Mouse (Mus musculus) heart, embryonic 14.5 days (tissue): ENCODE results near the gene Omt2b. TPM values are rescaled to one million over a fixed set of nuclear protein-coding genes. Genes with fewer than 3 reads are reported as not detected.
A peak's percentile ranks its signal among the peaks of the same experiment; 100 is the strongest.

ENCODE experiments used
- ATAC-seq: fragments of 200-750 bp; cut with Nextera tagmentation; 2 replicates; pipeline ENCODE4 v1.8.0; 2017; ENCODE audit warnings: low read depth, moderate TSS enrichment; ENCODE audit not compliant: insufficient number of reproducible peaks, insufficient read depth, low FRiP score
- H3K27ac ChIP-seq, 2 experiments: fragments of 200-500 bp in 1 of 2; fragments of 300-500 bp in 1 of 2; sonication (generic) in 1 of 2; replicated peaks in 1 of 2; 2 replicates each; pipeline ENCODE4 v1.5.1; 2012 to 2014; ENCODE audit warnings: low read depth in 2 of 2, low read length in 2 of 2, control low read depth in 1 of 2, mild to moderate bottlenecking in 1 of 2, mixed read lengths in 1 of 2; ENCODE audit not compliant: control insufficient read depth in 1 of 2, insufficient read depth in 1 of 2
- H3K27me3 ChIP-seq: fragments of 300-500 bp; sonication (generic); 2 replicates; pipeline ENCODE4 v1.6.1; 2014; ENCODE audit warnings: mild to moderate bottlenecking, low read length, control low read depth; ENCODE audit not compliant: control insufficient read depth, insufficient read depth
- H3K36me3 ChIP-seq: fragments of 300-500 bp; sonication (generic); 2 replicates; pipeline ENCODE4 v1.6.1; 2014; ENCODE audit warnings: mild to moderate bottlenecking, control low read depth, low read length, mixed read lengths; ENCODE audit not compliant: control insufficient read depth, insufficient read depth
- H3K4me1 ChIP-seq, 2 experiments: fragments of 200-500 bp in 1 of 2; fragments of 300-500 bp in 1 of 2; sonication (generic) in 1 of 2; 2 replicates each; pipeline ENCODE4 v1.6.1; 2012 to 2014; ENCODE audit warnings: low read length in 2 of 2, control low read depth in 1 of 2, mixed read lengths in 1 of 2; ENCODE audit not compliant: control insufficient read depth in 2 of 2, insufficient read depth in 2 of 2
- H3K4me2 ChIP-seq: fragments of 300-500 bp; sonication (generic); 2 replicates; pipeline ENCODE4 v1.6.1; 2014; ENCODE audit warnings: mild to moderate bottlenecking, low read length
- H3K4me3 ChIP-seq, 2 experiments: fragments of 200-500 bp in 1 of 2; fragments of 300-500 bp in 1 of 2; sonication (generic) in 1 of 2; 2 replicates each; pipeline ENCODE4 v1.5.1; 2012 to 2014; ENCODE audit warnings: low read length in 2 of 2, mild to moderate bottlenecking in 2 of 2, control low read depth in 1 of 2, low read depth in 1 of 2, moderate library complexity in 1 of 2; ENCODE audit not compliant: control insufficient read depth in 1 of 2, insufficient read depth in 1 of 2
- H3K9ac ChIP-seq: fragments of 300-500 bp; sonication (generic); 2 replicates; pipeline ENCODE4 v1.6.1; 2014; ENCODE audit warnings: mild to moderate bottlenecking, low read length
- H3K9me3 ChIP-seq: fragments of 300-500 bp; sonication (generic); 2 replicates; pipeline ENCODE4 v1.6.1; 2016; ENCODE audit warnings: low read length, control low read depth; ENCODE audit not compliant: control insufficient read depth
- WGBS: fragments of 180-500 bp; shearing (Covaris S2); extraction: QIAGEN DNeasy Blood & Tissue Kit; methylation state at CpG from one replicate; pipeline ENCODE4 v1.1.7; 2014; 5-methylcytosine and 5-hydroxymethylcytosine counted together
- polyA plus RNA-seq: library from polyadenylated mRNA; unstranded; fragments of >200 nt; fragmentation: Nextera tagmentation; extraction: Ambion mirVana; gene quantifications from 2 replicates; pipeline ENCODE4 v1.2.1, GENCODE M21; 2014

The Omt2b gene
- polyA plus RNA-seq, 1 experiment from 2014 or later = not detected

DNA sequence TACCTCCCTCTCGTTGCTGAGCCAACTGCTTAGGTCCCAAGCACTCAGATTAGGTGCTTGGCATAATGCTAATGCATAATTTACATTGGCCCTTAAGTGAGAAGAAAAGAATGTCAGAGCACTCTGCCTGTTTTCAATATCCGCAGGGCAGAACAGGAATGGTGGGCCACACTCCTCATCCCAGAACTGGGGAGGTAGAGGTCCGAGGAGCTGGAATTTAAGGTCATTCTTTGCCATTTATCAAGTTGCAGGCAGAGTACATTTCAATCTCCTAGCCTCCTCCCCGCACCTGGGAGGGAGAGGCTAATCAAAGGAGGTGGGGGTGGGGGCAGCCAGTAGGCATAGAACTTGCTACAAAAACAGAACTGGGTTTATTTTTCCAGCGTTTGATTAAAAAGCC, 47.0 kb downstream of the Omt2b start:
- WGBS = 55% methylated on average over 5 of the region's 5 CpGs
- Histone ChIP-seq H3K9ac (no peak overlapping the region), H3K4me3 (no peak overlapping the region), H3K36me3 (no peaks in the 10 kb centered on the region), H3K9me3 (no peaks in the 10 kb centered on the region), H3K27ac (no peak overlapping the region), H3K27me3 (no peaks in the 10 kb centered on the region), H3K4me1 (peaks cover 7 to 9% of the 10 kb centered on the region in 2 experiments; a peak in 2 of 4 replicates), H3K4me2 (no peak overlapping the region)
- no peak for ATAC-seq

DNA sequence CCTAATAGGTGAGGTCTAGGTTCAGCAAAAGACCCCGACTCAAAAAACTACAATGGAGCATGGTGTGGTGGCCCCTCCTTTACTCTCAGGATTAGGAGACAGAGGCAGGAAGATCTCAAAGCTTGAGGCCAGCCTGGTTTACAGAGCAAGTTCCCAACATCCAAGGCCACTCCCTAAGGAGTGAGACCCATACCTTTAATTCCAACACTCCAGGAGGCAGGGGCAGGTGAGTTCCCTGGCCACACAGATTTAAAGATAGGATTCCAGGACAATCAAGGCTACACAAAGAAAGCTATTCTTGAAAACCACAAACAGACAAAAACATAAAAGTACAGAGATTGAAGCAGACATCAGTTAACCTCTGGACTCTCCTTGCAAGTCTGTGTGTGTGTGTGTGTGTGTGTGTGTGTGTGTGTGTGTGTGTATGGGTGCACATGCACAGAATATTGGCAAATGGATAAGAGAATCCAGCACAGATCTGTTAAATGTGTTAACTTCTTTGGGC, 47.5 kb downstream of the Omt2b start:
- no peak overlapping the region for H3K9ac ChIP-seq
- H3K4me1 ChIP-seq = peaks cover 7 to 9% of the 10 kb centered on the region in 2 experiments; a peak in 2 of 4 replicates
- H3K4me3 ChIP-seq = no peak overlapping the region
- H3K27ac ChIP-seq = no peak overlapping the region
- H3K36me3 ChIP-seq = no peaks in the 10 kb centered on the region
- no peak overlapping the region for H3K4me2 ChIP-seq
- no peaks in the 10 kb centered on the region for H3K27me3 ChIP-seq
- no peak for ATAC-seq
- WGBS = 64% methylated on average over 1 of the region's 1 CpGs
- no peaks in the 10 kb centered on the region for H3K9me3 ChIP-seq

DNA sequence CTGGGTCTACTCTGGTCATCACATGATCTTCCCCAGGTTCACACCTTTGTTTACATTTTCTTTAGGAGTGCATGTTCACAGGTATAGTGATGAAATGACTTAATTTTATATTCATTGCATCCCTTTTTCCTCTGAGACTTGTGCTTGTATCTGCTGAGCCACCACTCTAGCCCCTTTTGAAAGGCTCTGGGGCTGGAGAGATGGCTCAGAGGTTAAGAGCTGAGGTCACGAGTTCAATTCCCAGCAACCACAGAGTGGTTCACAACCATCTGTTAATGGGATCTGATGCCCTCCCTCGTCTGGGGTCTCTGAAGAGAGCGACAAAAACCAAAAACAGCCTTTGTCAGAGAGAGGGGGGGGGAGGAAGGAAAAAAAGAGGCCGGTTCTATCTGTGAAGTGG, 48.1 kb downstream of the Omt2b start:
- Histone ChIP-seq H3K4me1 (peaks cover 7 to 9% of the 10 kb centered on the region in 2 experiments; a peak in 2 of 4 replicates), H3K27ac (no peak overlapping the region), H3K27me3 (no peaks in the 10 kb centered on the region), H3K4me2 (no peak overlapping the region), H3K36me3 (no peaks in the 10 kb centered on the region), H3K9me3 (no peaks in the 10 kb centered on the region), H3K4me3 (no peak overlapping the region), H3K9ac (no peak overlapping the region)
- no peak for ATAC-seq
- WGBS = 79% methylated on average over 4 of the region's 4 CpGs

DNA sequence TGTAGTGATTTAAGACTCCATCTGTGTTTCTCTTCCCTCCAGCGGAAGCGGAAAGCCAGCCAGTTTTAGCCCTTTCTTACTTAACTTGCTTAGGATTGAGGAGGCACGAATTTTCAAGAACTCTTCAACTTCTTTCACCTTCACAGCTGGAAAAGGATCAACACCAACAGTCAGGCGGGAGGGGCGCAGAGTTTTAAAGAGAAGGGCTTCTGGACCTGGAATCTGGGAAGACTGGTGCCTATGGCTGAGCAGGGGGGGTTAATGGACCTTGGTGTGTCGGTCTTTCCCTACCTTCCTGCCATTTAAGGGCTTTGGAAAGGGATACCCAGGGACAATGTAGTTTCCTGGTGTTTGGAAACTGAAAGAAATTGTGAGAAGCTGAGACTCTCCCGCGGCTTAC, 50.2 kb downstream of the Omt2b start:
- ATAC-seq = no peak
- Histone ChIP-seq H3K9ac (no peak overlapping the region), H3K4me1 (peaks cover 7 to 9% of the 10 kb centered on the region in 2 experiments; a peak in 2 of 4 replicates), H3K27me3 (no peaks in the 10 kb centered on the region), H3K36me3 (no peaks in the 10 kb centered on the region), H3K4me3 (peak overlapping the region in 1 of 2 experiments; percentile 28; a peak in 1 of 4 replicates), H3K9me3 (no peaks in the 10 kb centered on the region), H3K4me2 (peak overlapping the region; percentile 65), H3K27ac (no peak overlapping the region)
- WGBS = 49% methylated on average over 8 of the region's 8 CpGs

DNA sequence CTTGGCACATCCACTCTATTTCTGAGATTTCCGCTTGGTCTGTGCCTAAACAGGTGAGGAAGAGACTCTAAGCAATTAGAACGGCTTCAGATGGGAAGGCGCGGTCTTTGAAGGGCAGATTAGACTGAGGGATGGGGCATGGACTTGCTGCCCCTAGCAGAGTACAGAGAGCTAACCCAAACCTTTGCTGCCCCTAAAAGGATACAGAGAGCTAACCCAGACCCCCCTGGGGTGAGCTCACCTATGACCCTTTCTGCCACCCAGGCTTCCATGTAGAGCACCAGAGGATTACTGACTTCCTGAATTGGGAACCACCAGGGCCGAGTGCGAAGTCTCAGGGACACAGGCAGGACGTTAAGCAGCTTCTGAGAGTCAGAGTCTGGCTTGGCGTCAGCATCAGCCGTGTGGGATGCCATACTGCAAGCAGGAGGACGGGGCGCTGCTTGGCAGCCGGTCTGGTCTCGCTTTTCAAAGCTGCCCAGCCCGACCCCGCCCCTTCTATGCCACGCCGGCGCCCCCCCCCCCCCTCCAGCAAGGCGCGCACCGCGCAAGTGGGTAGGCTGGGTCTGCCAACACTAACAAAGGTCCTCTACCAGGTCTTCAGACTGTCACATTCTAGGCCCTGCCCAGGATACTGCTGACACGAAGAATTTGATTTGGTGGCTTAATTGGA, 50.9 kb downstream of the Omt2b start, which contains the start of gene Ooep:
Ooep (minus strand) TSS at position 613 of the 673 bp plus-strand sequence.
- H3K27me3 ChIP-seq = no peaks in the 10 kb centered on the region
- H3K4me2 ChIP-seq = peak within 1 kb of the TSS; percentile 65
- H3K4me3 ChIP-seq = peak within 1 kb of the TSS; percentile 22 to 28
- no peak within 1 kb of the TSS for H3K27ac ChIP-seq
- H3K9ac ChIP-seq = peak within 1 kb of the TSS; percentile 4; the same call in 1 of the 2 replicates
- H3K9me3 ChIP-seq = no peaks in the 10 kb centered on the region
- peaks cover 4 to 6% of the 10 kb centered on the region in 2 experiments; a peak in 2 of 4 replicates for H3K4me1 ChIP-seq
- H3K36me3 ChIP-seq = no peaks in the 10 kb centered on the region
- 4% methylated on average over 23 of the region's 23 CpGs for WGBS
- ATAC-seq = peak; percentile 76

Other genes with a start within 250 kb of the Omt2b start
- 49.8 and 51.3 TPM in 2 replicates for gene Fbxo9, start 218.5 kb upstream of the Omt2b start, polyA plus RNA-seq
- gene Ick, start 218.4 kb upstream of the Omt2b start, polyA plus RNA-seq = 16.0 and 16.6 TPM in 2 replicates
- 75.8 and 80.3 TPM in 2 replicates for gene Gsta4, start 144.8 kb upstream of the Omt2b start, polyA plus RNA-seq
- gene Gsta1, start 96.9 kb upstream of the Omt2b start, polyA plus RNA-seq = not detected in 2 replicates
- gene Gm3776, start 70.5 kb upstream of the Omt2b start, polyA plus RNA-seq = not detected in 2 replicates
- not detected in 2 replicates for gene Gm10639, start 37.7 kb upstream of the Omt2b start, polyA plus RNA-seq
- gene Omt2a, start 12.8 kb upstream of the Omt2b start, polyA plus RNA-seq = not detected in 2 replicates
- gene Gsta2, start 28.2 kb downstream of the Omt2b start, polyA plus RNA-seq = not detected in 2 replicates
- not detected in 2 replicates for gene Dppa5a, start 40.6 kb downstream of the Omt2b start, polyA plus RNA-seq
- 0.51 and 0.66 TPM in 2 replicates for gene Ooep, start 51.1 kb downstream of the Omt2b start, polyA plus RNA-seq
- 0.08 and 0.30 TPM in 2 replicates for gene Ddx43, start 68.2 kb downstream of the Omt2b start, polyA plus RNA-seq
- gene Cgas, start 115.6 kb downstream of the Omt2b start, polyA plus RNA-seq = 0.77 and 0.88 TPM in 2 replicates
- gene Mto1, start 120.6 kb downstream of the Omt2b start, polyA plus RNA-seq = 30.6 and 33.6 TPM in 2 replicates
- gene Gm17324, start 121.2 kb downstream of the Omt2b start, polyA plus RNA-seq = 0.78 and 0.88 TPM in 2 replicates
- 3,749 and 4,011 TPM in 2 replicates for gene Eef1a1, start 161.6 kb downstream of the Omt2b start, polyA plus RNA-seq